Mouse (Mus musculus) kidney, postnatal 0 days (tissue): ENCODE measurements around the gene Dhx32. TPM values are rescaled to one million over a fixed set of nuclear protein-coding genes. Genes with fewer than 3 reads are reported as not detected.

Experiments used
- ATAC-seq: fragments of 200-750 bp; cut with Nextera tagmentation; replicated peaks from 2 replicates; pipeline ENCODE4 v1.8.0; 2017; ENCODE audit warnings: low read depth, moderate number of reproducible peaks, moderate TSS enrichment, moderate library complexity; ENCODE audit not compliant: low FRiP score
- DNase-seq: peaks from one replicate; pipeline ENCODE4 v3.0.0-alpha.2; 2016; ENCODE audit warnings: low spot score
- H3K27ac ChIP-seq: fragments of 300-500 bp; sonication (generic); 2 replicates; pipeline ENCODE4 v1.5.1; 2014; ENCODE audit warnings: mild to moderate bottlenecking
- H3K27me3 ChIP-seq: fragments of 300-500 bp; sonication (generic); 2 replicates; pipeline ENCODE4 v1.6.1; 2014; ENCODE audit warnings: low read length, mixed read lengths; ENCODE audit not compliant: insufficient read depth
- H3K36me3 ChIP-seq: fragments of 300-500 bp; sonication (generic); 2 replicates; pipeline ENCODE4 v1.6.1; 2014; ENCODE audit warnings: low read length, mixed read lengths; ENCODE audit not compliant: insufficient read depth
- H3K4me1 ChIP-seq: fragments of 300-500 bp; sonication (generic); replicated peaks from 2 replicates; pipeline ENCODE4 v1.6.1; 2014; ENCODE audit warnings: antibody characterized with exemption, low read length, mixed read lengths; ENCODE audit not compliant: insufficient read depth
- H3K4me2 ChIP-seq: fragments of 300-500 bp; sonication (generic); 2 replicates; pipeline ENCODE4 v1.6.1; 2014; ENCODE audit warnings: mild to moderate bottlenecking, low read length, moderate library complexity, mixed read lengths
- H3K4me3 ChIP-seq: fragments of 300-500 bp; sonication (generic); replicated peaks from 2 replicates; pipeline ENCODE4 v1.5.1; 2014; ENCODE audit warnings: low read depth, low read length
- H3K9ac ChIP-seq: fragments of 300-500 bp; sonication (generic); 2 replicates; pipeline ENCODE4 v1.6.1; 2014; ENCODE audit warnings: low read depth, low read length
- H3K9me3 ChIP-seq: fragments of 300-500 bp; sonication (generic); replicated peaks from 2 replicates; pipeline ENCODE4 v1.6.1; 2016; ENCODE audit warnings: low read length, inconsistent platforms, mixed read lengths
- CTCF ChIP-seq: IDR thresholded peaks from 2 replicates; pipeline ENCODE4 v1.5.1; 2016; ENCODE audit warnings: antibody characterized with exemption, low read depth, mild to moderate bottlenecking, moderate library complexity
- WGBS: fragments of 180-500 bp; shearing (Covaris S2); extraction: QIAGEN DNeasy Blood & Tissue Kit; methylation state at CpG from one replicate; pipeline ENCODE4 v1.1.7; 2014; 5-methylcytosine and 5-hydroxymethylcytosine counted together
- polyA plus RNA-seq: library from polyadenylated mRNA; unstranded; fragments of >200 nt; fragmentation: Nextera tagmentation; extraction: Ambion mirVana; gene quantifications from 2 replicates; pipeline ENCODE4 v1.2.1, GENCODE M21; 2015

Dhx32 gene
- polyA plus RNA-seq, 1 experiment from 2014 or later: 19.9 TPM

- Histone ChIP-seq H3K27me3 (no peaks in the 10 kb centered on the region), H3K4me1 (no peaks in the 10 kb centered on the region), H3K4me3 (no peak overlapping the region), H3K9ac (no peak overlapping the region), H3K27ac (no peak overlapping the region), H3K9me3 (0 out of 2 replicates have a peak, but pooled peaks cover 2% of the 10 kb centered on the region), H3K36me3 (no peaks in the 10 kb centered on the region), H3K4me2 (no peak overlapping the region)
- DNase-seq: no peak
- no peak for TF ChIP-seq CTCF
- 64% methylated on average over 10 of the region's 10 CpGs for WGBS
- no peak for ATAC-seq
These were observed 17.2 kb downstream of the Dhx32 start for GRCm38 (mm10) chr7:133765240-133765848.

GRCm38 (mm10) chr7:133764425-133764824 lies 18.1 kb downstream of the Dhx32 start:
- no peaks in the 10 kb centered on the region for H3K27me3 ChIP-seq
- 0 out of 2 replicates have a peak, but pooled peaks cover 2% of the 10 kb centered on the region for H3K9me3 ChIP-seq
- DNase-seq (no peak), ATAC-seq (no peak)
- no peaks in the 10 kb centered on the region for H3K36me3 ChIP-seq
- TF ChIP-seq CTCF: no peak
- 0 out of 2 replicates have a peak, but pooled peaks cover 4% of the 10 kb centered on the region for H3K4me1 ChIP-seq
- H3K4me2 ChIP-seq: no peak overlapping the region
- H3K9ac ChIP-seq: no peak overlapping the region
- H3K27ac ChIP-seq: no peak overlapping the region
- no peak overlapping the region for H3K4me3 ChIP-seq
- WGBS: 78% methylated on average over 2 of the region's 2 CpGs

GRCm38 (mm10) chr7:133762696-133763095 lies 19.8 kb downstream of the Dhx32 start:
- no peak overlapping the region for H3K27ac ChIP-seq
- no peak for ATAC-seq

GRCm38 (mm10) chr7:133759611-133760353 lies 22.7 kb downstream of the Dhx32 start:
- no peaks in the 10 kb centered on the region for H3K27me3 ChIP-seq
- no peak for TF ChIP-seq CTCF
- no peak overlapping the region for H3K4me3 ChIP-seq
- ATAC-seq (no peak; the same call in 1 of the 2 replicates), DNase-seq (peak; percentile 53)
- 20% methylated on average over 27 of the region's 27 CpGs for WGBS
- 0 out of 2 replicates have a peak overlapping the region, but pooled peaks have one; percentile 42 for H3K27ac ChIP-seq
- H3K4me1 ChIP-seq: 0 out of 2 replicates have a peak, but pooled peaks cover 4% of the 10 kb centered on the region
- peak overlapping the region; percentile 46 for H3K4me2 ChIP-seq
- H3K36me3 ChIP-seq: no peaks in the 10 kb centered on the region
- H3K9me3 ChIP-seq: 0 out of 2 replicates have a peak, but pooled peaks cover 2% of the 10 kb centered on the region
- no peak overlapping the region for H3K9ac ChIP-seq

More at GRCm38 (mm10) chr7:133762696-133763095, 19.8 kb downstream of the Dhx32 start:
- 0 out of 2 replicates have a peak, but pooled peaks cover 4% of the 10 kb centered on the region for H3K4me1 ChIP-seq
- no peaks in the 10 kb centered on the region for H3K36me3 ChIP-seq
- no peak overlapping the region for H3K4me2 ChIP-seq
- no peak for TF ChIP-seq CTCF
- no peak for DNase-seq
- 0 out of 2 replicates have a peak, but pooled peaks cover 2% of the 10 kb centered on the region for H3K9me3 ChIP-seq
- 49% methylated on average over 6 of the region's 6 CpGs for WGBS
- no peaks in the 10 kb centered on the region for H3K27me3 ChIP-seq
- no peak overlapping the region for H3K9ac ChIP-seq
- no peak overlapping the region for H3K4me3 ChIP-seq

GRCm38 (mm10) chr7:133758716-133759115 lies 23.8 kb downstream of the Dhx32 start:
- H3K9me3 ChIP-seq: 0 out of 2 replicates have a peak, but pooled peaks cover 2% of the 10 kb centered on the region
- DNase-seq (no peak), ATAC-seq (no peak)
- H3K27ac ChIP-seq: no peak overlapping the region
- H3K9ac ChIP-seq: no peak overlapping the region
- H3K4me2 ChIP-seq: no peak overlapping the region
- peak; percentile 16; the same call in 1 of the 2 replicates for TF ChIP-seq CTCF
- no peaks in the 10 kb centered on the region for H3K27me3 ChIP-seq
- H3K4me1 ChIP-seq: 0 out of 2 replicates have a peak, but pooled peaks cover 4% of the 10 kb centered on the region
- H3K4me3 ChIP-seq: no peak overlapping the region
- H3K36me3 ChIP-seq: no peaks in the 10 kb centered on the region
- 93% methylated on average over 5 of the region's 5 CpGs for WGBS

GRCm38 (mm10) chr7:133757961-133758455 lies 24.5 kb downstream of the Dhx32 start:
- no peak overlapping the region for H3K27ac ChIP-seq
- 46% methylated on average over 5 of the region's 5 CpGs for WGBS
- H3K9ac ChIP-seq: no peak overlapping the region
- H3K36me3 ChIP-seq: no peaks in the 10 kb centered on the region
- no peak overlapping the region for H3K4me2 ChIP-seq
- no peak overlapping the region for H3K4me3 ChIP-seq
- 0 out of 2 replicates have a peak, but pooled peaks cover 2% of the 10 kb centered on the region for H3K9me3 ChIP-seq
- ATAC-seq (no peak), DNase-seq (no peak)
- H3K27me3 ChIP-seq: no peaks in the 10 kb centered on the region
- no peak for TF ChIP-seq CTCF
- 0 out of 2 replicates have a peak, but pooled peaks cover 4% of the 10 kb centered on the region for H3K4me1 ChIP-seq
